Mouse (Mus musculus) heart, embryonic 10.5 days (tissue): ENCODE measurements around the gene Polm. TPM values are rescaled to one million over a fixed set of nuclear protein-coding genes. Genes with fewer than 3 reads are reported as not detected.

Experiments used
- polyA plus RNA-seq: library from polyadenylated mRNA; unstranded; fragments of >200 nt; fragmentation: Nextera tagmentation; extraction: Ambion mirVana; gene quantifications from 2 replicates; pipeline ENCODE4 v1.2.1, GENCODE M21; 2016

Gene Polm
- polyA plus RNA-seq, 1 experiment from 2014 or later = 8.9 TPM

Other genes starting within 250 kb of the Polm start
- 177 and 181 TPM in 2 replicates for gene Mrps24, start 122.3 kb downstream of the Polm start, polyA plus RNA-seq
- gene Urgcp, start 75.6 kb downstream of the Polm start, polyA plus RNA-seq = 21.3 and 29.9 TPM in 2 replicates
- 101 and 114 TPM in 2 replicates for gene Dbnl, start 49.5 kb downstream of the Polm start, polyA plus RNA-seq
- 479 and 714 TPM in 2 replicates for gene Pgam2, start 34.3 kb downstream of the Polm start, polyA plus RNA-seq
- gene Aebp1, start 23.9 kb upstream of the Polm start, polyA plus RNA-seq = 22.4 and 25.7 TPM in 2 replicates
- 140 and 162 TPM in 2 replicates for gene Pold2, start 40.3 kb upstream of the Polm start, polyA plus RNA-seq
- 6,952 and 8,117 TPM in 2 replicates for gene Myl7, start 60.8 kb upstream of the Polm start, polyA plus RNA-seq
- 2.1 and 2.6 TPM in 2 replicates for gene Gck, start 112.1 kb upstream of the Polm start, polyA plus RNA-seq
- 48.1 and 56.7 TPM in 2 replicates for gene Ykt6, start 117.7 kb upstream of the Polm start, polyA plus RNA-seq
- gene Camk2b, start 228.3 kb upstream of the Polm start, polyA plus RNA-seq = 1.8 and 2.3 TPM in 2 replicates